Mouse (Mus musculus): ENCODE measurements around the gene Duoxa1.
"Not testable (repeated sequence)": the region's sequence is repeated elsewhere in the genome, so short reads cannot be mapped to it uniquely, and the experiment has no call there.

DNA sequence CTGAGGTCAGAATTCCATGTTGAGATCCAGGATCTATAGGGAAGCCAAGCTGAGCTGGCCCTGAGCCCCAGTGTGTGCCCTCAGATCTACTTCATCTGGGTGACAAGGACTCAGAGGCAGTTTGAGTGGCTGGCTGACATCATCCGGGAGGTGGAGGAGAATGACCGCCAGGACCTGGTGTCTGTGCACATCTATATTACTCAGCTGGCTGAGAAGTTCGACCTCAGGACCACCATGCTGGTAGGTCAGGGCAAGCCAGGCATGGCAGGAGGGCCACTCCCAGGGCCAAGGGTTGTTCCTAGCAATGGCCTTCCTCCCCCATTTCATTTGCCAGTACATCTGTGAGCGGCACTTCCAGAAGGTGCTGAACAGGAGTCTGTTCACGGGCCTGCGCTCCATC lies 32.6 kb upstream of the Duoxa1 start:
- not testable (repeated sequence) for TF ChIP-seq GATA2 (IDR thresholded peaks at IDR 0.05; ENCODE audit: borderline replicate concordance, low read depth, low read length); CTCF (IDR thresholded peaks at IDR 0.05; ENCODE audit: low read depth, low read length); POLR2AphosphoS5 (IDR thresholded peaks at IDR 0.05; ENCODE audit: insufficient replicate concordance, low read depth, low read length)
